11 mouse cellular contexts compared by ENCODE assay signal in genomic region chr9:108095949-108096712, GRCm38 (mm10). TPM values are rescaled to one million over a fixed set of nuclear protein-coding genes. Genes with fewer than 3 reads are reported as not detected.
DNase-seq lines count a peak whose midpoint lies in the region; ATAC-seq and TF ChIP-seq lines count a peak whose summit lies in the region.
"Had no signal": no experiment of that assay in that cellular context is flagged by ENCODE, and none has a peak within 500 bp of the region (broad histone marks: within the 10 kb centered on the region; RNA-seq: fewer than 3 reads in every experiment).

No protein-coding gene starts in this region.

- H3K27ac ChIP-seq in heart, embryonic 11.5 days (ENCODE audit: low read depth, low read length): peak overlapping the region; percentile 62
- H3K27ac ChIP-seq in lung, postnatal 0 days (ENCODE audit: low read length): no peak overlapping the region
- no peak overlapping the region for H3K27ac ChIP-seq in hindbrain, embryonic 15.5 days (replicated peaks)
- 0 out of 2 replicates have a peak overlapping the region, but pooled peaks have one; percentile 18 for H3K27ac ChIP-seq in olfactory bulb, adult 2 months (ENCODE audit: insufficient read depth, low read depth, low read length)

- peaks cover 24% of the 10 kb centered on the region; the same call in 1 of the 2 replicates for H3K4me1 ChIP-seq in heart, embryonic 11.5 days (ENCODE audit: control insufficient read depth, insufficient read depth, low read length)
- no peaks in the 10 kb centered on the region; the same call in 1 of the 2 replicates for H3K4me1 ChIP-seq in lung, postnatal 0 days (ENCODE audit: insufficient read depth, low read depth, low read length)
- H3K4me1 ChIP-seq in hindbrain, embryonic 15.5 days (replicated peaks): peaks cover 29% of the 10 kb centered on the region
- peaks cover 14% of the 10 kb centered on the region for H3K4me1 ChIP-seq in olfactory bulb, adult 2 months (ENCODE audit: control insufficient read depth, insufficient read depth, low read length)

- H3K9me3 ChIP-seq in heart, embryonic 11.5 days (replicated peaks; ENCODE audit: control insufficient read depth, low read length): no peaks in the 10 kb centered on the region
- H3K9me3 ChIP-seq in lung, postnatal 0 days (ENCODE audit: low read length): no peaks in the 10 kb centered on the region
- H3K9me3 ChIP-seq in hindbrain, embryonic 15.5 days: no peaks in the 10 kb centered on the region

- no peak for TF ChIP-seq POLR2A in olfactory bulb, adult 2 months (IDR thresholded peaks at IDR 0.05; ENCODE audit: insufficient read depth, low read depth, low read length)

- peak overlapping the region; percentile 96 for H3K4me2 ChIP-seq in heart, embryonic 11.5 days
- no peak overlapping the region for H3K4me2 ChIP-seq in lung, postnatal 0 days (replicated peaks; ENCODE audit: low read depth, low read length)
- peak overlapping the region; percentile 100; the same call in 1 of the 2 replicates for H3K4me2 ChIP-seq in hindbrain, embryonic 15.5 days

- ATAC-seq in heart, embryonic 11.5 days (replicated peaks; ENCODE audit: insufficient number of reproducible peaks, low FRiP score, low TSS enrichment): no peak
- ATAC-seq in lung, postnatal 0 days: no peak
- ATAC-seq in hindbrain, embryonic 15.5 days (ENCODE audit: low FRiP score, low read depth): no peak

- H3K36me3 ChIP-seq in heart, embryonic 11.5 days (ENCODE audit: control insufficient read depth, insufficient read depth, low read length): peaks cover 6% of the 10 kb centered on the region
- H3K36me3 ChIP-seq in lung, postnatal 0 days (ENCODE audit: insufficient read depth, low read length): peaks cover 7% of the 10 kb centered on the region; the same call in 1 of the 2 replicates
- H3K36me3 ChIP-seq in hindbrain, embryonic 15.5 days: peaks cover 38% of the 10 kb centered on the region

- H3K9ac ChIP-seq in heart, embryonic 11.5 days (ENCODE audit: low read depth, low read length): peak overlapping the region; percentile 68; the same call in 1 of the 2 replicates
- H3K9ac ChIP-seq in lung, postnatal 0 days (replicated peaks; ENCODE audit: low read depth): no peak overlapping the region
- H3K9ac ChIP-seq in hindbrain, embryonic 15.5 days: no peak overlapping the region

- 64% methylated on average over 10 of the region's 10 CpGs for WGBS in heart, embryonic 11.5 days (ENCODE audit: insufficient replicate concordance)
- 48% methylated on average over 10 of the region's 10 CpGs for WGBS in lung, postnatal 0 days
- WGBS in hindbrain, embryonic 15.5 days: 60% methylated on average over 10 of the region's 10 CpGs
- WGBS in olfactory bulb, adult 2 months: 57% methylated on average over 10 of the region's 10 CpGs

- 0 out of 2 replicates have a peak, but pooled peaks have one; percentile 7 for TF ChIP-seq EP300 in lung, postnatal 0 days (IDR thresholded peaks at IDR 0.05)

- peak overlapping the region; percentile 91 for H3K4me3 ChIP-seq in heart, embryonic 11.5 days (ENCODE audit: low read depth, low read length)
- H3K4me3 ChIP-seq in lung, postnatal 0 days (ENCODE audit: low read depth, low read length): no peak overlapping the region
- H3K4me3 ChIP-seq in hindbrain, embryonic 15.5 days: no peak overlapping the region
- no peak overlapping the region for H3K4me3 ChIP-seq in olfactory bulb, adult 2 months (ENCODE audit: insufficient read depth, low read depth, low read length)

- no peak for DNase-seq in heart, adult 8-10 months (ENCODE audit: low spot score)
- no peak for DNase-seq in lung, postnatal 0 days (ENCODE audit: low spot score)
- no peak for DNase-seq in lung, postnatal 36 days
- no peak for DNase-seq in adrenal gland, postnatal 4 days (ENCODE audit: low spot score in 2 of 2)
- no peak for DNase-seq in ovary, postnatal 36 days (ENCODE audit: low spot score)
- DNase-seq: thymus, adult 18-20 months had no signal

- TF ChIP-seq CTCF in lung, postnatal 0 days (IDR thresholded peaks at IDR 0.05): no peak
- TF ChIP-seq CTCF in olfactory bulb, adult 2 months (IDR thresholded peaks at IDR 0.05; ENCODE audit: insufficient read depth, low read depth, low read length): no peak

- no peaks in the 10 kb centered on the region for H3K27me3 ChIP-seq in heart, embryonic 11.5 days (ENCODE audit: control insufficient read depth, insufficient read depth, low read length)
- H3K27me3 ChIP-seq in lung, postnatal 0 days (replicated peaks; ENCODE audit: insufficient read depth, low read length): no peaks in the 10 kb centered on the region
- no peaks in the 10 kb centered on the region for H3K27me3 ChIP-seq in hindbrain, embryonic 15.5 days

RNA-seq across cellular contexts. Expression of gene Apeh, which starts 1.7 kb away (rescaled TPM):
- polyA plus RNA-seq in heart, embryonic 11.5 days (2014; fragmentation: Nextera tagmentation; extraction: Ambion mirVana): 64.5 and 70.7 TPM in 2 replicates
- total RNA-seq in heart, adult 8-10 months (2022): 10 to 100 TPM; 38.5 to 49.0 (median 44.9) TPM
- polyA plus RNA-seq in lung, postnatal 0 days (2015; fragmentation: Nextera tagmentation; extraction: Ambion mirVana): 29.3 and 34.6 TPM in 2 replicates
- polyA plus RNA-seq in hindbrain, embryonic 15.5 days (2015; fragmentation: Nextera tagmentation; extraction: Ambion mirVana): 52.2 and 62.2 TPM in 2 replicates
- polyA plus RNA-seq in olfactory bulb, adult 2 months (2012; ENCODE audit: insufficient read depth, insufficient read length, low replicate concordance, missing spikeins): not detected in 2 replicates
- 100 to 1,000 TPM in 1 of 2 experiments, 10 to 100 TPM in 1; 93.0 to 110 TPM for total RNA-seq in adrenal gland, postnatal 4 days (2021)

RNA-seq across cellular contexts. Expression of gene Rnf123, which starts 13.0 kb away (rescaled TPM):
- polyA plus RNA-seq in heart, embryonic 11.5 days (2014; fragmentation: Nextera tagmentation; extraction: Ambion mirVana): 23.4 and 27.2 TPM in 2 replicates
- total RNA-seq in heart, adult 8-10 months (2022): 100 to 1,000 TPM; 103 to 132 (median 110) TPM
- polyA plus RNA-seq in lung, postnatal 0 days (2015; fragmentation: Nextera tagmentation; extraction: Ambion mirVana): 19.7 and 20.4 TPM in 2 replicates
- polyA plus RNA-seq in hindbrain, embryonic 15.5 days (2015; fragmentation: Nextera tagmentation; extraction: Ambion mirVana): 48.9 TPM in 2 replicates
- not detected in 2 replicates for polyA plus RNA-seq in olfactory bulb, adult 2 months (2012; ENCODE audit: insufficient read depth, insufficient read length, low replicate concordance, missing spikeins)
- 10 to 100 TPM; 73.2 to 76.8 TPM for total RNA-seq in adrenal gland, postnatal 4 days (2021)

RNA-seq across cellular contexts. Expression of gene Mst1, which starts 15.9 kb away (rescaled TPM):
- 1.4 and 1.8 TPM in 2 replicates for polyA plus RNA-seq in heart, embryonic 11.5 days (2014; fragmentation: Nextera tagmentation; extraction: Ambion mirVana)
- under 1 TPM in 1 of 4 experiments, not detected in 3; 0.14 TPM for total RNA-seq in heart, adult 8-10 months (2022)
- polyA plus RNA-seq in lung, postnatal 0 days (2015; fragmentation: Nextera tagmentation; extraction: Ambion mirVana): 0.62 and 1.1 TPM in 2 replicates
- 0.18 TPM in 1 of 2 replicates, not detected in the other for polyA plus RNA-seq in hindbrain, embryonic 15.5 days (2015; fragmentation: Nextera tagmentation; extraction: Ambion mirVana)
- polyA plus RNA-seq in olfactory bulb, adult 2 months (2012; ENCODE audit: insufficient read depth, insufficient read length, low replicate concordance, missing spikeins): not detected in 2 replicates
- 10 to 100 TPM in 1 of 2 experiments, under 1 TPM in 1; 0.67 to 10.3 TPM for total RNA-seq in adrenal gland, postnatal 4 days (2021)
- total RNA-seq: layer of hippocampus, postnatal 10 days had no signal
- polyA plus RNA-seq: heart, postnatal 0 days had no signal

RNA-seq across cellular contexts. Expression of gene Amigo3, which starts 43.2 kb away (rescaled TPM):
- polyA plus RNA-seq in heart, embryonic 11.5 days (2014; fragmentation: Nextera tagmentation; extraction: Ambion mirVana): 1.1 and 1.9 TPM in 2 replicates
- 1 to 10 TPM; 1.3 to 3.1 (median 1.6) TPM for total RNA-seq in heart, adult 8-10 months (2022)
- 1.6 and 1.7 TPM in 2 replicates for polyA plus RNA-seq in lung, postnatal 0 days (2015; fragmentation: Nextera tagmentation; extraction: Ambion mirVana)
- polyA plus RNA-seq in hindbrain, embryonic 15.5 days (2015; fragmentation: Nextera tagmentation; extraction: Ambion mirVana): 2.6 and 2.9 TPM in 2 replicates
- not detected in 2 replicates for polyA plus RNA-seq in olfactory bulb, adult 2 months (2012; ENCODE audit: insufficient read depth, insufficient read length, low replicate concordance, missing spikeins)
- total RNA-seq in adrenal gland, postnatal 4 days (2021): 1 to 10 TPM; 3.0 to 3.7 TPM

RNA-seq across cellular contexts. Expression of gene Gmppb, which starts 47.1 kb away (rescaled TPM):
- polyA plus RNA-seq in heart, embryonic 11.5 days (2014; fragmentation: Nextera tagmentation; extraction: Ambion mirVana): 24.0 and 24.5 TPM in 2 replicates
- total RNA-seq in heart, adult 8-10 months (2022): 1 to 10 TPM; 7.3 to 9.6 (median 9.0) TPM
- polyA plus RNA-seq in lung, postnatal 0 days (2015; fragmentation: Nextera tagmentation; extraction: Ambion mirVana): 25.5 and 26.5 TPM in 2 replicates
- polyA plus RNA-seq in hindbrain, embryonic 15.5 days (2015; fragmentation: Nextera tagmentation; extraction: Ambion mirVana): 21.2 and 23.9 TPM in 2 replicates
- polyA plus RNA-seq in olfactory bulb, adult 2 months (2012; ENCODE audit: insufficient read depth, insufficient read length, low replicate concordance, missing spikeins): not detected in 2 replicates
- 10 to 100 TPM; 16.2 to 18.4 TPM for total RNA-seq in adrenal gland, postnatal 4 days (2021)

Comparison
In these comparisons a context has a peak if more than half of its experiments do, and no peak if none do; other contexts are left out.
1. H3K27ac ChIP-seq: peak in heart, embryonic 11.5 days (single experiment) and olfactory bulb, adult 2 months (single experiment); none in lung, postnatal 0 days (single experiment) and hindbrain, embryonic 15.5 days (single experiment).
2. RNA of gene Apeh, which starts 1.7 kb away (polyA plus RNA-seq): 64.5 to 70.7 TPM in heart, embryonic 11.5 days, 52.2 to 62.2 TPM in hindbrain, embryonic 15.5 days and 29.3 to 34.6 TPM in lung, postnatal 0 days; not detected in olfactory bulb, adult 2 months; every median in the first group is over 10 times any median in the second.